Mouse (Mus musculus) thymus, postnatal 36 days (tissue): Measurements from ENCODE around the gene Naa10.

ENCODE experiments used
- DNase-seq, 2 experiments: peaks; one replicate each; pipeline ENCODE4 v3.0.0; 2022; ENCODE audit warnings: mixed read lengths in 2 of 2

Gene Naa10

GRCm38 (mm10) chrX:73921823-73922549, at the start of gene Naa10, which contains the start of gene Arhgap4:
Naa10 (minus strand) TSS chrX:73921944.
Arhgap4 (minus strand) TSS chrX:73921870.
- peak; percentile 72 to 83 for DNase-seq

- no peak for DNase-seq
These were observed 49.0 kb upstream of the Naa10 start for GRCm38 (mm10) chrX:73970781-73971180.

- DNase-seq = no peak
These were observed 48.0 kb upstream of the Naa10 start for GRCm38 (mm10) chrX:73969729-73970128.

- DNase-seq = no peak
These were observed 47.4 kb upstream of the Naa10 start for GRCm38 (mm10) chrX:73969167-73969566.

- DNase-seq = peak; percentile 80 to 88
These were observed 45.7 kb upstream of the Naa10 start for GRCm38 (mm10) chrX:73967177-73968075.

- DNase-seq = peak; percentile 85 to 89
These were observed 44.8 kb upstream of the Naa10 start, which contains the start of gene Hcfc1 for GRCm38 (mm10) chrX:73966248-73967176. Hcfc1 (minus strand) TSS chrX:73966357.

- peak; percentile 70 to 82 for DNase-seq
These were observed 43.6 kb upstream of the Naa10 start for GRCm38 (mm10) chrX:73965307-73965706.

- peak; percentile 22 to 47 for DNase-seq
These were observed 42.6 kb upstream of the Naa10 start for GRCm38 (mm10) chrX:73964363-73964762.

GRCm38 (mm10) chrX:73954988-73955387, 33.2 kb upstream of the Naa10 start:
- DNase-seq = no peak

GRCm38 (mm10) chrX:73952603-73953002, 30.9 kb upstream of the Naa10 start:
- DNase-seq = no peak

- DNase-seq = peak in 1 of 2 experiments; percentile 14
These were observed 27.6 kb upstream of the Naa10 start for GRCm38 (mm10) chrX:73949341-73949740.

- DNase-seq = peak; percentile 42 to 43
These were observed 26.9 kb upstream of the Naa10 start for GRCm38 (mm10) chrX:73948647-73949046.

GRCm38 (mm10) chrX:73946896-73947295, 25.2 kb upstream of the Naa10 start:
- DNase-seq = no peak

- no peak for DNase-seq
These were observed 20.6 kb upstream of the Naa10 start for GRCm38 (mm10) chrX:73942294-73942693.

GRCm38 (mm10) chrX:73941860-73942259, 20.1 kb upstream of the Naa10 start:
- DNase-seq = no peak

- DNase-seq = no peak
These were observed 10.1 kb upstream of the Naa10 start for GRCm38 (mm10) chrX:73931871-73932270.

- peak; percentile 46 to 68 for DNase-seq
These were observed 8.8 kb upstream of the Naa10 start, which contains the start of gene Renbp for GRCm38 (mm10) chrX:73930402-73931062. Renbp (minus strand) TSS chrX:73930850.

- peak; percentile 21 to 47 for DNase-seq
These were observed 772 bp upstream of the Naa10 start for GRCm38 (mm10) chrX:73922550-73922882.

- DNase-seq = no peak
These were observed 390 bp downstream of the Naa10 start for GRCm38 (mm10) chrX:73921285-73921822.

GRCm38 (mm10) chrX:73918631-73919030, 3.1 kb downstream of the Naa10 start:
- no peak for DNase-seq

GRCm38 (mm10) chrX:73916945-73917344, 4.8 kb downstream of the Naa10 start:
- DNase-seq = no peak
